In genomic region chr9:43988981-43989860, GRCm38 (mm10) we compare ENCODE assay signal across 10 mouse cellular contexts. TPM values are rescaled to one million over a fixed set of nuclear protein-coding genes. Genes with fewer than 3 reads are reported as not detected.
DNase-seq lines count a peak whose midpoint lies in the region; ATAC-seq and TF ChIP-seq lines count a peak whose summit lies in the region.
"Had no signal": no experiment of that assay in that cellular context is flagged by ENCODE, and none has a peak within 500 bp of the region (broad histone marks: within the 10 kb centered on the region; RNA-seq: fewer than 3 reads in every experiment).

No protein-coding gene starts in this region.

- no peaks in the 10 kb centered on the region for H3K36me3 ChIP-seq in heart, adult 2 months (ENCODE audit: control insufficient read depth, insufficient read depth, low read length)
- no peaks in the 10 kb centered on the region for H3K36me3 ChIP-seq in heart, embryonic 11.5 days (ENCODE audit: control insufficient read depth, insufficient read depth, low read length)
- no peaks in the 10 kb centered on the region for H3K36me3 ChIP-seq in neural tube, embryonic 12.5 days
- H3K36me3 ChIP-seq in neural tube, embryonic 15.5 days: no peaks in the 10 kb centered on the region
- H3K36me3 ChIP-seq in limb, embryonic 14.5 days (ENCODE audit: control insufficient read depth, insufficient read depth, low read length): no peaks in the 10 kb centered on the region
- H3K36me3 ChIP-seq in forebrain, embryonic 12.5 days (replicated peaks): no peaks in the 10 kb centered on the region

- H3K9me3 ChIP-seq in heart, embryonic 11.5 days (replicated peaks; ENCODE audit: control insufficient read depth, low read length): no peaks in the 10 kb centered on the region
- H3K9me3 ChIP-seq in neural tube, embryonic 12.5 days: no peaks in the 10 kb centered on the region
- no peaks in the 10 kb centered on the region for H3K9me3 ChIP-seq in neural tube, embryonic 15.5 days (replicated peaks)
- no peaks in the 10 kb centered on the region for H3K9me3 ChIP-seq in limb, embryonic 14.5 days (ENCODE audit: control insufficient read depth, low read length)
- H3K9me3 ChIP-seq in forebrain, embryonic 12.5 days: no peaks in the 10 kb centered on the region

- no peak overlapping the region for H3K9ac ChIP-seq in heart, adult 2 months (ENCODE audit: low read depth, low read length)
- no peak overlapping the region for H3K9ac ChIP-seq in heart, embryonic 11.5 days (ENCODE audit: low read depth, low read length)
- 0 out of 2 replicates have a peak overlapping the region, but pooled peaks have one; percentile 4 for H3K9ac ChIP-seq in neural tube, embryonic 12.5 days
- H3K9ac ChIP-seq in neural tube, embryonic 15.5 days (replicated peaks): no peak overlapping the region
- no peak overlapping the region for H3K9ac ChIP-seq in limb, embryonic 14.5 days (ENCODE audit: low read depth, low read length, severe bottlenecking)
- no peak overlapping the region for H3K9ac ChIP-seq in forebrain, embryonic 12.5 days

- no peak for ATAC-seq in heart, embryonic 11.5 days (replicated peaks; ENCODE audit: insufficient number of reproducible peaks, low FRiP score, low TSS enrichment)
- ATAC-seq in neural tube, embryonic 12.5 days (ENCODE audit: low FRiP score, low read depth): no peak
- no peak for ATAC-seq in neural tube, embryonic 15.5 days (ENCODE audit: low FRiP score)
- peak; percentile 30; the same call in 1 of the 2 replicates for ATAC-seq in limb, embryonic 14.5 days (ENCODE audit: low FRiP score, low read depth)
- no peak for ATAC-seq in forebrain, embryonic 12.5 days (ENCODE audit: low FRiP score)
- ATAC-seq: Patski had no signal

- H3K27me3 ChIP-seq in heart, adult 2 months (ENCODE audit: control insufficient read depth, insufficient read depth, low read length): no peaks in the 10 kb centered on the region
- H3K27me3 ChIP-seq in heart, embryonic 11.5 days (ENCODE audit: control insufficient read depth, insufficient read depth, low read length): no peaks in the 10 kb centered on the region
- no peaks in the 10 kb centered on the region for H3K27me3 ChIP-seq in neural tube, embryonic 12.5 days (replicated peaks)
- peaks cover 3% of the 10 kb centered on the region; the same call in 1 of the 2 replicates for H3K27me3 ChIP-seq in neural tube, embryonic 15.5 days (replicated peaks)
- no peaks in the 10 kb centered on the region for H3K27me3 ChIP-seq in limb, embryonic 14.5 days (ENCODE audit: control insufficient read depth, insufficient read depth, low read length)
- H3K27me3 ChIP-seq in forebrain, embryonic 12.5 days: 0 out of 2 replicates have a peak, but pooled peaks cover under 1% of the 10 kb centered on the region

- 45% methylated on average over 13 of the region's 13 CpGs for WGBS in heart, adult 2 months
- 45% methylated on average over 13 of the region's 13 CpGs for WGBS in heart, embryonic 11.5 days (ENCODE audit: insufficient replicate concordance)
- whole genome bisulfite sequencing in neural tube, embryonic 12.5 days: 50% methylated on average over 13 of the region's 13 CpGs
- 53% methylated on average over 13 of the region's 13 CpGs for WGBS in neural tube, embryonic 15.5 days
- 28% methylated on average over 13 of the region's 13 CpGs for WGBS in limb, embryonic 14.5 days
- WGBS in forebrain, embryonic 12.5 days: 52% methylated on average over 13 of the region's 13 CpGs

- H3K4me1 ChIP-seq in heart, adult 2 months (ENCODE audit: control insufficient read depth, insufficient read depth, low read length): peaks cover 25% of the 10 kb centered on the region
- H3K4me1 ChIP-seq in heart, embryonic 11.5 days (ENCODE audit: control insufficient read depth, insufficient read depth, low read length): peaks cover 16% of the 10 kb centered on the region
- H3K4me1 ChIP-seq in neural tube, embryonic 12.5 days: peaks cover 17% of the 10 kb centered on the region
- peaks cover 15% of the 10 kb centered on the region for H3K4me1 ChIP-seq in neural tube, embryonic 15.5 days
- peaks cover 26% of the 10 kb centered on the region for H3K4me1 ChIP-seq in limb, embryonic 14.5 days (ENCODE audit: control insufficient read depth, insufficient read depth, low read length)
- H3K4me1 ChIP-seq in forebrain, embryonic 12.5 days: peaks cover 18% of the 10 kb centered on the region

- H3K4me3 ChIP-seq in heart, adult 2 months: no peak overlapping the region
- H3K4me3 ChIP-seq in heart, embryonic 11.5 days (ENCODE audit: low read depth, low read length): no peak overlapping the region
- H3K4me3 ChIP-seq in neural tube, embryonic 12.5 days: no peak overlapping the region
- H3K4me3 ChIP-seq in neural tube, embryonic 15.5 days (replicated peaks): no peak overlapping the region
- H3K4me3 ChIP-seq in limb, embryonic 14.5 days (replicated peaks; ENCODE audit: low read length): no peak overlapping the region
- H3K4me3 ChIP-seq in layer of hippocampus, adult 2 months: no peak overlapping the region
- no peak overlapping the region for H3K4me3 ChIP-seq in forebrain, embryonic 12.5 days (replicated peaks)

- no peak for TF ChIP-seq EP300 in heart, adult 2 months (IDR thresholded peaks at IDR 0.05; ENCODE audit: insufficient read depth, low read depth, low read length)

- no peak overlapping the region for H3K4me2 ChIP-seq in heart, embryonic 11.5 days
- no peak overlapping the region for H3K4me2 ChIP-seq in neural tube, embryonic 12.5 days (replicated peaks)
- H3K4me2 ChIP-seq in neural tube, embryonic 15.5 days: no peak overlapping the region
- H3K4me2 ChIP-seq in limb, embryonic 14.5 days (replicated peaks; ENCODE audit: low read depth, low read length, severe bottlenecking): no peak overlapping the region
- no peak overlapping the region for H3K4me2 ChIP-seq in forebrain, embryonic 12.5 days

- no peak for TF ChIP-seq POLR2A in heart, adult 2 months (IDR thresholded peaks at IDR 0.05; ENCODE audit: insufficient read depth, low read depth, low read length)
- TF ChIP-seq POLR2A in limb, embryonic 14.5 days (IDR thresholded peaks at IDR 0.05; ENCODE audit: borderline replicate concordance, extremely low read depth, insufficient read depth, insufficient read length): no peak

- peak in 1 of 2 experiments; percentile 11 for DNase-seq in heart, adult 2 months
- DNase-seq in adipocyte (ENCODE audit: low spot score): peak; percentile 90
- DNase-seq in limb, embryonic 14.5 days (ENCODE audit: low spot score): peak; percentile 33
- DNase-seq in layer of hippocampus, adult 2 months (ENCODE audit: low spot score in 2 of 2): no peak

- peak overlapping the region; percentile 59 for H3K27ac ChIP-seq in heart, adult 2 months
- no peak overlapping the region for H3K27ac ChIP-seq in heart, embryonic 11.5 days (ENCODE audit: low read depth, low read length)
- no peak overlapping the region for H3K27ac ChIP-seq in neural tube, embryonic 12.5 days
- H3K27ac ChIP-seq in neural tube, embryonic 15.5 days (replicated peaks): no peak overlapping the region
- peak overlapping the region; percentile 61 for H3K27ac ChIP-seq in limb, embryonic 14.5 days (replicated peaks; ENCODE audit: low read depth, low read length)
- no peak overlapping the region for H3K27ac ChIP-seq in layer of hippocampus, adult 2 months
- H3K27ac ChIP-seq in forebrain, embryonic 12.5 days: no peak overlapping the region

- no peaks in the 10 kb centered on the region for H3K79me2 ChIP-seq in heart, adult 2 months (replicated peaks; ENCODE audit: control insufficient read depth, insufficient read depth, low read length)

- no peak for TF ChIP-seq CTCF in heart, adult 2 months (IDR thresholded peaks at IDR 0.05)
- no peak for TF ChIP-seq CTCF in layer of hippocampus, adult 2 months (conservative IDR thresholded peaks at IDR 0.05)

- intact Hi-C loops in heart, adult 2 months (cut with DNase I): loop anchor here (10.0 kb wide), 3 partner anchors 246 to 396 kb away; partner anchors contain the start of genes Cbl and Nlrx1

RNA-seq across cellular contexts. Expression of gene Thy1, which starts 54.0 kb away (rescaled TPM):
- total RNA-seq in heart, adult 2 months (2021): 10 to 100 TPM in 1 of 2 experiments, 1 to 10 TPM in 1; 6.6 to 15.5 TPM
- 32.3 and 42.7 TPM in 2 replicates for polyA plus RNA-seq in heart, adult 2 months (2012; rRNA removed)
- 0.86 and 0.90 TPM in 2 replicates for polyA plus RNA-seq in heart, embryonic 11.5 days (2014; fragmentation: Nextera tagmentation; extraction: Ambion mirVana)
- polyA plus RNA-seq in neural tube, embryonic 12.5 days (2016; fragmentation: Nextera tagmentation; extraction: Ambion mirVana): 0.33 and 0.91 TPM in 2 replicates
- polyA plus RNA-seq in neural tube, embryonic 15.5 days (2015; fragmentation: Nextera tagmentation; extraction: Ambion mirVana): 13.0 and 26.6 TPM in 2 replicates
- polyA plus RNA-seq in limb, embryonic 14.5 days (2012; rRNA removed): 49.8 and 50.4 TPM in 2 replicates
- polyA plus RNA-seq in limb, embryonic 14.5 days (2014; fragmentation: Nextera tagmentation; extraction: Ambion mirVana): 12.6 and 17.2 TPM in 2 replicates
- total RNA-seq in layer of hippocampus, adult 2 months (2021): 100 to 1,000 TPM; 854 to 892 TPM
- polyA plus RNA-seq in forebrain, embryonic 12.5 days (2016; fragmentation: Nextera tagmentation; extraction: Ambion mirVana): not detected in 2 replicates
- polyA plus RNA-seq: neural tube, embryonic 11.5 days; Patski had no signal

Comparison
In these comparisons a context has a peak if more than half of its experiments do, and no peak if none do; other contexts are left out.
1. H3K27ac ChIP-seq: peak in heart, adult 2 months (single experiment) and limb, embryonic 14.5 days (single experiment); none in heart, embryonic 11.5 days (single experiment), neural tube, embryonic 12.5 days (single experiment), neural tube, embryonic 15.5 days (single experiment), layer of hippocampus, adult 2 months (single experiment) and forebrain, embryonic 12.5 days (single experiment).
2. DNase-seq: peak in adipocyte (single experiment) and limb, embryonic 14.5 days (single experiment); none in layer of hippocampus, adult 2 months (0 of 2).